Mouse (Mus musculus) left cerebral cortex, postnatal 36 days (tissue): Measurements from ENCODE around the gene Slc6a6. TPM values are rescaled to one million over a fixed set of nuclear protein-coding genes. Genes with fewer than 3 reads are reported as not detected.

Experiments used
- DNase-seq, 2 experiments: peaks; one replicate each; pipeline ENCODE4 v3.0.0; 2021 to 2022; ENCODE audit warnings: low spot score in 2 of 2, mixed read lengths in 1 of 2
- intact Hi-C: fragments of 180-260 bp; cut with DNase I; formaldehyde crosslinking; loops from one replicate; pipeline ENCODE4 v1.15.1; 2025
- total RNA-seq, 2 experiments: library from RNA; stranded (reverse); gene quantifications; 2 replicates each; pipeline ENCODE4 v1.2.3; 2021

Gene Slc6a6
- total RNA-seq, 2 experiments from 2014 or later = 120 to 170 TPM

DNA sequence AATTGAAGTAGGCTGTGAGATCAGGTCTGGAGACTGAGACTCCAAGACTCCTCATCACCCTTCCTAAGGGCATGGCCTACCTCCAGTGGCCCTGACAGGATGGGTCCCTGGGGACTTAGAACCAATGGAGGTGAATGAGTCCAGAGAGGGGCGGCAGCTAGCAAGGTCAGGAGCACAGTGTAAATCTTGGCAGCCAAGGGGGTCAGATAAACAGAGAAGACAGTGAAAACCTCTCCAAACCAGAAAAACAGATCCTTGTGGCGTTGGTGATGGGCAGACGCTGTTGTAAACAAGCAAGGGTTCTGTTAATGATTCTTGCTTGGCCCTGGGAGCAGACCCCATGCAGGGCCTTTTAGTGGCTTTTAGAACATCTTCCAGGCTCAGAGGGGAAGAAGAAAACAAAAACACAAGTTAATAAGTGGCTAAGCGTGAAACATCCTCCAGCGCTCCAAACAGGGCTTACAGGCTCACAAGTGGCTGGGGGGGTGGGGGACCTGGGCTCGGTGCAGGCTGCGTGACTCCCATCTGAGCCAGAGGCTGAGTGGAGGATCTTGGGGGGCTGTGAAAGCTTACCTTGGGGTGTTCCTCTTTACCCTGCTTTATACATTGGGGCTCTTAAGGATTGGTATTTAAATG lies 62.2 kb downstream of the Slc6a6 start:
- no peak for DNase-seq
- intact Hi-C loops = no loop called here

DNA sequence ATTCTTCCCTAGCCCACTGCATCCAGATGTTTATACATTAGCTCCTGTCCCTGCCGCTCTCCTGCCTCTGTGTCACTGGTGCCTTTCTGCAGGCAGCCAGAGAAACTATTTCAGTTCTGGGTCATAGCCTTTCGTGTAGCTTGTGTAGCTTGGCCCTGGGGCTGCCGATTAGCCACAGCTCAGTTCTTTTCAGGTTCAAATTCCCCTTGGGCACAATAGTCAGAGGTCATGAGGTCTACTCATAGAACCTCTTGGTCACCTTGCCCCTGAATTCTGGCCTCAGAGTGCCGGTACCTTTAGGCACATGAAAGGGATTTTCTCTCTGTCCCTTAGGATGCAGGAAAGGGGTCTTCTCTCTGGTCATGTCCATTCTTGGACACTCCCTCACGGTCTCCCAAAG lies 62.9 kb downstream of the Slc6a6 start:
- DNase-seq = no peak
- intact Hi-C loops = no loop called here

DNA sequence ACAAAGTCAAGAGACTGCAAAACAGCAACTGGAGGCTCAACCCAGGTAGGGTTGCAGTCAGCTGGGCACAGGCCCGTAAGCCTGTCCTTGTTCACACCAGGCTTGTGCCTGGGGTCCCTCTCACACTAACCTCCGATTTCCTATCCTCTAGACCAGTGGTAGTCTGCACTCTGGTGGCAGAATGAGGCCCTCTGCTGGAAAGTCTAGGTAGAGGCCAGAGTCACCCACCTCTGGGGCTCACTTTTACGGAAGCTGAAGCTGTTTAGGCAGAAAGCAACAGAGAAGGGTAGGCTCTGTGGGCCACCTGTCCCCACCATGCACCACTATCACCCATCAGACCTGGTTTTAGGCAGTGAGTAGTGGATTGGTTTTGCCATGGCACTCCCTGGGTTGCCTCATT lies 67.1 kb downstream of the Slc6a6 start:
- intact Hi-C loops = no loop called here
- no peak for DNase-seq

DNA sequence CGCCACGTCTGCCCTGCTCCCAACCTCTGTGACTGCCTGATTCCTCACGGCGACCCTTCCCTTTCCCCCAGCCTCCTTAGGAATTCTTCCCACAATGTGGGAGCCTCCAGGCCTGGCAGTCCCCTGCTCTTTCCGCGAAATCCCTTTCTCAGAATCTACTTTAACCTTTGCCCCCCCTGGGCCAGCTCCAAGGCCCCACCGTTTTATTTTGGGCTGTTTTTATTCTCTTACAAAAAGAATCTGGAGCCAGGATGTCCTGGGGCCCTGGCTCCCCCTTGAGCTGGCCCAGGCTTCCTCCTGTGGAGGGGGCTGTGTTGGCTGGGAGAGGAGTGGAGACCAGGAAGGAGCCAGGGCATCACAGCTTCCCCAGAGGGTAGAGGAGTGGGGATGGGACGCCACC lies 69.0 kb downstream of the Slc6a6 start:
- intact Hi-C loops = no loop called here
- no peak for DNase-seq

DNA sequence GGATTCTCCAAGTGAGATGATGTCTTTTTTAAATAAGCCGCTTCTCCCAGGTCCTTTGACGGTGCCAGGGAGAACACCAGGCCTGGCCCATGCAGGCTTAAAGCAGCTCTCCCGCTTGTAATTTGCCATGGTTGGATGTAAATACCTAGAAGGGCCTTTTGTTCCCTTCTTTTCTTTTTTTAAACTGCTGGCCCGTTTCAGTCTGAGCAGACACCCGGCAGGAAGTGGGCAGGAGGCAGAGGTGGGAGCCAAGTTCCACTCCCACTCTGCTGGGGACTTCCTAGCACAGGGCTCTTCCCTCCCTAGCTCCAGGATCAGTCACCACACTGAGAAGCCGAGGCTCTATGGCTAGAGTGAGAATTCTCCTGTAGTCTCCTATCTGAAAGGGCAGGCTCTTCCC lies 70.2 kb downstream of the Slc6a6 start:
- DNase-seq = peak; percentile 56 to 79
- intact Hi-C loops = no loop called here

DNA sequence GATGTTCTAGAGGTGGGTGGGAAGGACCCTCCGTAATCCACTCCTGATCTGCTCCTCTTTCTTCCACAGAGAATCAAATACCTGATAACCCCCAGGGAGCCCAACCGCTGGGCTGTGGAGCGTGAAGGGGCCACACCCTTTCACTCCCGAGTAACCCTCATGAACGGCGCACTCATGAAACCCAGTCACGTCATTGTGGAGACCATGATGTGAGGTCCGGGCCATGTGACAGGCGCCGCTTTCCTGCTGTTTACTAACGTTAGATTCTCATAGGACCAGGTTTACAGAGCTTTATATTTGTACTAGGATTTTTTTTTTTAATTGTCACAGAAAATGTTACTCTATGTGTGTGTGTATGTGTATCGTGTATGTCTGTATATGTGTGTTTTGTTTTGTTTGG lies 71.0 kb downstream of the Slc6a6 start:
- intact Hi-C loops = no loop called here
- DNase-seq = no peak

DNA sequence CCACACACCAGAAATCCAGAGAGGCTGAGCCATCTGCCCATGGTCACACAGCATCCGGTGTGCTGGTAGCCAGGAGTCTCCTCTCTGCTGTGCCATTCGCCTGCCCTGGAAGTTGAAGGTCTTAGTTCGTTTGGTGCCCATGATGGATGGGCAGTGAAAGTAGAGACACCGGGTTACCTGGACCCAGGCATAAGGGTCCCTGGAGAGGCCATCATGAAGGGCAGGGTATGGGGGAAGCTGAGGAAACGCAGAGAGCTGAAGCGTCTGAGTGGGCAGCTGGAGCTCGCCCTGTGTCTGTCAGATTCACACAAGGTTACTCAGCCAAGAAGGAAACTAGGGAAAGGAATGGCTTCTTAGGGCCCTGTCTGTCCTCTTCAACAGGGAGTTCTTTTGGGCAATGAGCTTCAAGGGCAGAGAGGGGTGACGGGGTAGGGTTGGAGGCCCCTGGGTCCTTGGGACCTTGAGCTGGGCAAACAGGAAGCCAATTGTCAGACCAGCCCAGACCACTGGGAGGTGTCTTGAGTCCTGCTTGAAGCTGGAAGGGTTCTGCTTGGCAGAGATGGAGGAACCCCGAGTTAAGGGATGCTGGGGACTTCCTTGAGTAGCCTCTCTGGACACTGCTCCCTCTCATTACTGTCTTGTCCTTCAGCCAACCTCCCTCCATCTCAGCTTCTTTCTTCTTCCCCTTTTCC lies 78.3 kb downstream of the Slc6a6 start:
- intact Hi-C loops = no loop called here
- DNase-seq = no peak

DNA sequence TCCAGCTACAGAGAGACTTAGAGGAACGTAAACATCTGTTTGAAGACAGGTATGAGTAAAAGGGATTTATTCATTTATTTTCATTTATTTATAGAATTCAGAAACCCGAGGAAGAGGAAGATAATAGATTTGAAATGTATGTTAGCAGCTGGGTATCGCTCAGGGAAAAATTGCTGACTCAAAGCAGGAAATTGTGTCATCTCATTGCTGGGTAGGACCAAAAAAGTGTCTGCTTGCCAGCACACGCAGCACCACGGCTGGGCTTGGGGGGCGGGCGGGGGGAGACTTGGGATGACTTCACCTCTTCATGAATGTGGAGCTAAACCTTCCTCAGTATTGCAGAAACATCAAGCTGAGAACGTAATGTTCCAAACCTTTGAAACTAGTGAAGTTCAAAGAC lies 83.7 kb downstream of the Slc6a6 start:
- intact Hi-C loops = no loop called here
- no peak for DNase-seq

DNA sequence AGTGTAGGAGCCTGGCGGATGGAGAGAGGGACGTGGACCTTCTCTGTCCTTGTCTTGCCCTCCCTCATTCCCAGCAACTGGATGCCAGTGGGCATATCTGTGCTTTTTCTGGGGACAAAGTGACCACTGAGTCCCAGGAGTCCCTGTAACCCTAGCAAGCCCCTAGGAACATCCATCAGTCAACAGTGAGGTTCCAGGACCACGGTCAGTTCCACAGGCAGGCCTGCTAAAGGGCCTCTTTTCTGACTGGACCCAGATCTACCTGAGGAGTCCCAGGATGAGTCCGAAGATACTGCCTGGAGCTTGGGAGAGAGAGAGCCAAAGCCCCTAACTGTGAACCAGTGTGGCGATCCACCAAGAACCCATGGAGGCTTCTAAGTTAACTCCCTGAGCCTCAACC lies 90.1 kb downstream of the Slc6a6 start:
- intact Hi-C loops = no loop called here
- DNase-seq = no peak

DNA sequence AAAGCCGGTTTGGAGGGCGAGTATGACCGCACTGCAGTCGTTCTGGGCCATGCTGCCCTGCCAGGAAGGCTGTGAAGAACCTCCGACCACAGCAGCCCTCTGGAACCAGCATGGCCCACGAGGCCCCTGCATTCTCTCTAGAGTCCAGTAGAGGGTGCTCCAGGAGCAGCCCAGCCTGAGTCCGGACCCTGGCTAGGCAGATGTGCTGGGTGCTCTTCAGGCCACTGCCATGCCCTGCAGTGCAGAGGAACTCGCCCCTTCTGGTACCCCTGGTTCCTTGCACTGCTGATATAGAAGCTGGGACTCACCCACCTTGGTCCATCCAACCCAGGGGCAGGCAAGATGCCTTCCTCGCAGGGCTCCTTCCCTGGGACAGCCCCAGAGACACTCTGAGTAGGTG lies 92.7 kb downstream of the Slc6a6 start:
- DNase-seq = peak; percentile 47 to 52
- intact Hi-C loops = loop anchor here (2.0 to 5.0 kb wide), 3 partner anchors 76 to 291 kb away; no protein-coding TSS in a partner anchor

DNA sequence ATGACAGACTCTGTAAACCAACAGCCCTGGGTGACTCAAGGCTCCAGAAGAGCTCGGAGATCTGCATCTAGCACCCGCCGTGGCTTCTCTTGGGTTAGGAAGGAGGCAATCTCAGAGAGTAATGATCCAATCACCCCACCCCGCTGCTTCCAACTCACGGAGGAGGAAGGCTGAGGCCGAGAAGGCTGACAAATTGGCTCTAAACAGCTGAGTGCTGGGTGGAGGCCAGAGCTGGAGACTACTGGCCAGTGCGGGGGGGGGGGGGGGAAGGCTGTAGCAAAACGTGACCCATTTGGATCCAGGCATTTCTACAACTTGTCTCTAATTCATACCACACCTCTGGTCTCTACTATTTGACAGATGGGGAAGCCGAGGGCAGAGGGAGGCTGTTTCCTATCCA lies 95.4 kb downstream of the Slc6a6 start:
- intact Hi-C loops = loop anchor here (5.0 kb wide), 2 partner anchors 118 to 288 kb away; no protein-coding TSS in a partner anchor
- no peak for DNase-seq

DNA sequence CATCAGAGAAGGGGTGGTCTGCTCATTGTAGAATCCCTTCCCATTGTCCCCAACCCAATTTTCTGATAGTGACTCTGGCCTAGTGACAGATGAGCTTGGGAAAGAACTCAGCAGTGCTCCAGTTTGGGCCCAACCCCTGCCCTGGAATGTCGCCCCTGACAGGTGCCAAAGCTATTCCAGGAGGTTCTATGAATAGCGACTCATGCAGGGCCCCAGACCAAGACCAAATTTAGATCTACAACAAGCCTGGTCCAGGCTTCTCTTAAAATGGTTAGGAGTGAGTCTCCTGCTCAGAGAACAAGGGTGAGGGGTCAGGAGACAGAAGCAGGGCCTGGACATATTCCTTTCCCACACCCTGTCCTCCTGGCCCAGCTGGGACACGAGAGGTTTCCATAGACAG lies 101.2 kb downstream of the Slc6a6 start:
- intact Hi-C loops = no loop called here

DNA sequence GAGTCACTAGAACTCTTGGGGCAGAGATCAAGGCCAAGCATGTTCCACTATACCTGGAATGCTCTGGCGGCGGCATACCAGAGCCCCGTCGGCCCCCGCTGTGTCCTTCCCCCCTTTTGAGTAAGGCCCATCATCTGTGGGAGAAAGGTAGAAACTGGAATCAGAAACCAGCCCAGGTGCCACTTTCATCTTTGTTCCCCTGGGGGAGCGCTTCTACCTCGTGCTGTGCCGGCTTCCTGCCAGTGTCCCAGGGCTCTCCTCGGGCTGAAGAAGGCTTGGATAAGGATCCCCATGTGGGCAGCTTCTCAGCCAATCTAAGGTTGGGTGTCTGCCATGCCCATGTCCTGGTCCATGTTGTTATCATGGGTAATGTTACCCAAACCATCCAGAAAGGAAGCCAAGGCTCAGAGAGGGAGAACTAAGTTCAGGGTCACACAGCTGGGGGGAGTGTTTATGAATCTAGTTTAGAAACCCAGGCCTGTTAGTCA lies 104.5 kb downstream of the Slc6a6 start:
- DNase-seq = no peak
- intact Hi-C loops = no loop called here

More for the DNA sequence above, 101.2 kb downstream of the Slc6a6 start:
- no peak for DNase-seq

DNA sequence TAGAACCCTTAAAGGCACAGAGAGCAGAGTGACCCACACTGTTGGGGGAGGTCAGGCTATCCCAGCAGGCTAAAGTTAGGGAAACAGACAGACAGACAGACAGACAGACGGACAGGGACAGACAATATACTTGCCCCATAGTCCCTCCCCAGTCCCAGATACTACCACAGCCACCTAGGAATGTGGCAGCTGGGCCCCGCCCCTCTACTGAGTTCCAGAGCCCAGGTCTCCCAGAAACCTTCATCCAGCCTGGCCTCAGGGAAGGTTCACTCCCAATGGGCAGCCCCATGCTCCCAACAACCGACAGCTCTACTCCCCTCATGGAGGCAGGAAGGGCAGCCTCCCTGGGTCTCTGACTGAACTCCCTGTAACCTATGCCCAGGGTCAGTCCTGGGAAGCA lies 111.8 kb downstream of the Slc6a6 start:
- DNase-seq = no peak
- intact Hi-C loops = no loop called here

DNA sequence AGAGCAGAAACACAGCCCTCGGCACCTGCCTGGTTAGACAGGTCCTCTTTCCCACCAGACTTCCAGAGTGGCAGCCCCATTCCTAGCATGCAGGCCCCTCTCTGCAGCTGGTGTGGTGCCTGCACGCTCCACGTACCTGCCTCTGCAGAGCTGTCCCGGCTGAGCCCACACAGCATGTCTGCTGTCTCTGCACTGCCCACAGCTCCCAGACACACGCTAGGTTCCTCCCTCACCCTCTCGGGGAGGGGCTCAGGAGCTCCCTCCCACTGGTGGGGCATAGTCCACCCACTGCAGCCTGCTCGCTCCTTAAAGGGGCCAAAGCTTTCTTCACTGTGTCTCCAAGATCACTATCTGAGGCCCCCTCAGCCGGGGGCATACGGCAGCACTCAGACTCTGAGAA lies 112.2 kb downstream of the Slc6a6 start:
- DNase-seq = peak; percentile 52 to 64
- intact Hi-C loops = no loop called here

DNA sequence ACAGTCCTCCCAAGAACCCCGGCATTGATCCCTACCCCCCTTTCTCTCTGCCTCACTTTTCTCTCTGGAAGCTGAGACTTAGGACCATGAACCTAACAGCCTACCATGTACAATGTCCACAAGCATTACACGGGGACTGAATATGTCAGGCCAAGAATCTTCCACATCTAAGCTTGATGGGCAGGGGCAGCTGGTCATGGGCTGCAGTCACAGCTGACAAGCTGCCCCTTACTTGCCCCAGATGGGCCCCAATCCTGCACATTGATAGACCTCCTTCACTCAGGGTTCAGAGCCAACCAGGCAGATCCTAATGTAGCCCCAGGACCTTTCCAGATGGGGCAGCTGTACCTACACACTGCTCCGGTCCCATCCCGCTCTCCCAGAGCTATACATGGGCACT lies 112.9 kb downstream of the Slc6a6 start:
- intact Hi-C loops = no loop called here
- DNase-seq = no peak

DNA sequence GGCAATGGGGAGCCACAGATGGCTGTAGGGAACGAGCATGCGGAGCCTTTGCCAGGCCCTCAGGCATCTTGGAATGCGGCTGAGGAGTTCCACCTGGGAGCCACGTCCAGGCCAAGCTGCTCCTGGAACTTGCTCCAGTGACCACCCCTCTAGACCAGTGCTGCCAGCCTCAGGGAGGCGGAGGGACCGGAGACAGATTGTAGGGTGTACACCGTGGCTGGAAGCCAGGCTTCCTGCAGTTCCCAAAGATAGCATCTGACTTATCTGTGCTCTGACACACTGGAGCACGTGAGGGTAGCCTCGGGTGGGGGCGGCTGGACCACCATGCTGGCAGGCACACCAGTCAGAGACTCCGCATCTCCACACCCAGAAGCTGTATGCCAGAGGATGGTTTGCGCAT lies 114.6 kb downstream of the Slc6a6 start:
- DNase-seq = peak; percentile 33 to 57
- intact Hi-C loops = no loop called here

DNA sequence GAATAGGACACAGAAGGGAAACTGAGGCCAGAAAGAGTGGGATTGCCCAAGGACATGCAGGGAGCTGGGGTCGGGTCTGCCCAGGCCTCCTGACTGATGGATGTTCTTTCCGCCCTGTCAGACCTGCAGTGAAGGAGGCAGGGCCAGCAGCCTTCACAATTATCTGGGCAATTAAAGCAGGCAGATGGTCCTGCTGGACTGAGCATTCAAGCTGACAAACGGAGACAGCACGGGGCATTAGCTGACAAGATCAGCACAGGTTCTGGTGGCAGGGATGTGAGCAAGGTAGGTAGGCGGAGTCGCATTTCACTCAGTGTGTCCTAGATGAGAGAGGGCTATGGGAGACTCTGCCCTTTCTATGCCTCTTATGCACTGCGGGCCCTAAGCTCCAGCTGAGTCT lies 120.3 kb downstream of the Slc6a6 start:
- intact Hi-C loops = no loop called here
- no peak for DNase-seq

DNA sequence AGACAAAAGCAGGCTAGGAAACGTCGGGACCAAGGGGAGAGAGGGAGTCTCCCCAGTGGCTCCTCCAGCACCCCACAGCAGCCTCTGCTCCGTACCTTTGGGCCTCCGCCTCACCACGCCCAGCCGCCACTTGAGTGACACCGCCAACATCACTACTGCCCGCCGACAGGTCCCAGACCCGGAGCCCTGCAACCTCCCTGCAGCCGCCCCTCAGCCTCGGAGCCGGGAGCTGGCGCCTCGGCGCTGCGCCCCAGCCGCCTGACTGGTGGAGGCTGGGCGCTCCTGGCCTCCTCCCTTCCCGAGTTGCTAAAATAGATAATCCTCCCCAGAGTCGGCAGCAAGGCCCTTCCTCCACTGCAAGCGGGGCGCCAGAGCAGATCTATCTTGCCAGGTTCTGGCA lies 123.3 kb downstream of the Slc6a6 start:
- intact Hi-C loops = loop anchor here (5.0 kb wide), 1 partner anchor 35 kb away; no protein-coding TSS in a partner anchor
- peak; percentile 54 to 63 for DNase-seq

DNA sequence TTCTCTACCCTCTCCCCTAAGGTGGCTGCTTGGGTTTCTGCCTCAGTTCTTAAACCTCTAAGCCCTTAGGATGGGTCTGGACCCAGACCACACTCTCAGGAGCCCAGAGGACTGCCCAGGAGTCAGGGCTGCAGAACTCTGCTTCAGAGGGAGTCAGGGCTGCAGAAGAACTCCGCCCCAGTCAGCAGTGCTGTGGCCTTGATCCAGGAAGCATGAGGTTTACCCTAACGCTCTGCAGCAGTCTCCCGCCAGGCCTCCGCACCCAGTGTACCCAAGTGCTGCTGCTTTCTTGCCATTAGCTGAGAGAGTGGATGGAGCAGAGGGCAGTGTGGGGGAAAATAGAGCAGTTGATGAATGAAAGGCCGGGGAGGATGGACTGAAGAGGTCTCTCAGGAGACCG lies 124.2 kb downstream of the Slc6a6 start:
- DNase-seq = no peak
- intact Hi-C loops = loop anchor here (5.0 kb wide), 1 partner anchor 34 kb away; no protein-coding TSS in a partner anchor
